Mouse (Mus musculus): ENCODE results near the gene Gm27021.

GRCm38 (mm10) chr8:120704203-120704602 lies 36.3 kb upstream of the Gm27021 start:
- TF ChIP-seq POLR2A (IDR thresholded peaks at IDR 0.05; ENCODE audit: insufficient read depth, low read depth, low read length), result no peak
- TF ChIP-seq CTCF (IDR thresholded peaks at IDR 0.05), result no peak

Data from heart, adult 2 months (tissue).